In genomic region chr1:91056416-91056815, GRCm38 (mm10) we compare ENCODE assay signal across 10 mouse cellular contexts. TPM values are rescaled to one million over a fixed set of nuclear protein-coding genes. Genes with fewer than 3 reads are reported as not detected.
DNase-seq lines count a peak whose midpoint lies in the region; ATAC-seq and TF ChIP-seq lines count a peak whose summit lies in the region.
"Had no signal": no experiment of that assay in that cellular context is flagged by ENCODE, and none has a peak within 500 bp of the region (broad histone marks: within the 10 kb centered on the region; RNA-seq: fewer than 3 reads in every experiment).

No protein-coding gene starts in this region.

- TF ChIP-seq CTCF in lung, postnatal 0 days (IDR thresholded peaks at IDR 0.05): no peak

- H3K9me3 ChIP-seq in lung, postnatal 0 days (ENCODE audit: low read length): no peaks in the 10 kb centered on the region
- no peaks in the 10 kb centered on the region for H3K9me3 ChIP-seq in midbrain, embryonic 14.5 days (ENCODE audit: control insufficient read depth, low read length)

- H3K36me3 ChIP-seq in lung, postnatal 0 days (ENCODE audit: insufficient read depth, low read length): no peaks in the 10 kb centered on the region
- no peaks in the 10 kb centered on the region for H3K36me3 ChIP-seq in midbrain, embryonic 14.5 days (ENCODE audit: control insufficient read depth, insufficient read depth, low read length)

- peak overlapping the region; percentile 75 for H3K4me2 ChIP-seq in lung, postnatal 0 days (replicated peaks; ENCODE audit: low read depth, low read length)
- H3K4me2 ChIP-seq in midbrain, embryonic 14.5 days (ENCODE audit: low read length): no peak overlapping the region

- H3K4me1 ChIP-seq in lung, postnatal 0 days (ENCODE audit: insufficient read depth, low read depth, low read length): peaks cover 39% of the 10 kb centered on the region; the same call in 1 of the 2 replicates
- H3K4me1 ChIP-seq in midbrain, embryonic 14.5 days (ENCODE audit: control insufficient read depth, insufficient read depth, low read length): peaks cover 15% of the 10 kb centered on the region

- 62% methylated on average over 8 of the region's 8 CpGs for WGBS in lung, postnatal 0 days
- 93% methylated on average over 8 of the region's 8 CpGs for WGBS in midbrain, embryonic 14.5 days

- no peaks in the 10 kb centered on the region for H3K27me3 ChIP-seq in lung, postnatal 0 days (replicated peaks; ENCODE audit: insufficient read depth, low read length)
- peaks cover 12% of the 10 kb centered on the region; the same call in 1 of the 2 replicates for H3K27me3 ChIP-seq in midbrain, embryonic 14.5 days (ENCODE audit: control insufficient read depth, insufficient read depth, low read length)

- peak; percentile 69 to 88 for DNase-seq in adrenal gland, adult (ENCODE audit: inconsistent age in 2 of 2, low spot score in 1 of 2)
- DNase-seq in adrenal gland, postnatal 4 days (ENCODE audit: low spot score in 2 of 2): no peak
- peak; percentile 35 to 52 for DNase-seq in spleen, postnatal 36 days (ENCODE audit: low spot score in 2 of 2)
- DNase-seq in spleen, adult 12 weeks (ENCODE audit: low spot score): no peak
- DNase-seq in lung, postnatal 0 days (ENCODE audit: low spot score): peak; percentile 61
- peak; percentile 53 for DNase-seq in thymus, postnatal 4 days
- DNase-seq in midbrain, embryonic 14.5 days: no peak
- DNase-seq in frontal cortex, postnatal 36 days (ENCODE audit: low spot score in 2 of 2): no peak
- DNase-seq: right cerebral cortex, adult 18-20 months had no signal

- peak overlapping the region; percentile 90; the same call in 1 of the 2 replicates for H3K27ac ChIP-seq in lung, postnatal 0 days (ENCODE audit: low read length)
- H3K27ac ChIP-seq in midbrain, embryonic 14.5 days (replicated peaks; ENCODE audit: low read depth, low read length): no peak overlapping the region

- peak overlapping the region; percentile 50; the same call in 1 of the 2 replicates for H3K4me3 ChIP-seq in lung, postnatal 0 days (ENCODE audit: low read depth, low read length)
- H3K4me3 ChIP-seq in midbrain, embryonic 14.5 days (replicated peaks; ENCODE audit: low read depth, low read length): no peak overlapping the region
- H3K4me3 ChIP-seq: erythroblast, embryonic 14.5 days had no signal

- ATAC-seq in lung, postnatal 0 days: no peak
- ATAC-seq in midbrain, embryonic 14.5 days (ENCODE audit: low FRiP score, low TSS enrichment): no peak

- TF ChIP-seq EP300 in lung, postnatal 0 days (IDR thresholded peaks at IDR 0.05): no peak

- no peak overlapping the region for H3K9ac ChIP-seq in lung, postnatal 0 days (replicated peaks; ENCODE audit: low read depth)
- no peak overlapping the region for H3K9ac ChIP-seq in midbrain, embryonic 14.5 days (replicated peaks; ENCODE audit: low read length)

RNA-seq across cellular contexts. Expression of gene Lrrfip1, which starts 57.9 kb away (rescaled TPM):
- 10 to 100 TPM; 54.7 to 56.7 TPM for total RNA-seq in adrenal gland, postnatal 4 days (2021)
- polyA plus RNA-seq in lung, postnatal 0 days (2015; fragmentation: Nextera tagmentation; extraction: Ambion mirVana): 83.1 and 101 TPM in 2 replicates
- 30.1 and 32.1 TPM in 2 replicates for polyA plus RNA-seq in midbrain, embryonic 14.5 days (2014; fragmentation: Nextera tagmentation; extraction: Ambion mirVana)

Comparison
In these comparisons a context has a peak if more than half of its experiments do, and no peak if none do; other contexts are left out.
1. DNase-seq: peak in adrenal gland, adult (2 of 2), spleen, postnatal 36 days (2 of 2), lung, postnatal 0 days (single experiment) and thymus, postnatal 4 days (single experiment); none in adrenal gland, postnatal 4 days (0 of 2), spleen, adult 12 weeks (single experiment), midbrain, embryonic 14.5 days (single experiment) and frontal cortex, postnatal 36 days (0 of 2).